Mouse (Mus musculus): ENCODE results near the gene Sh2d2a. TPM values are rescaled to one million over a fixed set of nuclear protein-coding genes. Genes with fewer than 3 reads are reported as not detected.
"Not testable (repeated sequence)": the region's sequence is repeated elsewhere in the genome, so short reads cannot be mapped to it uniquely, and the experiment has no call there.

Gene Sh2d2a
- total and polyA plus RNA-seq, 2 experiments from 2014 or later = not detected

GRCm38 (mm10) chr3:87893367-87893905 lies 46.9 kb downstream of the Sh2d2a start:
- no peaks in the 10 kb centered on the region for H3K27me3 ChIP-seq (ENCODE audit: insufficient read depth, low read length)
- no peak overlapping the region for H3K27ac ChIP-seq (ENCODE audit: low read depth, low read length)
- H3K4me2 ChIP-seq (ENCODE audit: low read depth) = no peak overlapping the region
- no peaks in the 10 kb centered on the region for H3K36me3 ChIP-seq (ENCODE audit: insufficient read depth)
- no peaks in the 10 kb centered on the region for H3K4me1 ChIP-seq (ENCODE audit: insufficient read depth)
- H3K4me3 ChIP-seq (ENCODE audit: low read depth, low read length) = no peak overlapping the region
- DNase-seq (no peak), ATAC-seq (no peak)
- WGBS = 74% methylated on average over 3 of the region's 3 CpGs
- no peaks in the 10 kb centered on the region for H3K9me3 ChIP-seq (ENCODE audit: low read length)
- H3K9ac ChIP-seq = no peak overlapping the region
- no peak for TF ChIP-seq CTCF (IDR thresholded peaks at IDR 0.05; ENCODE audit: low read depth)

DNA sequence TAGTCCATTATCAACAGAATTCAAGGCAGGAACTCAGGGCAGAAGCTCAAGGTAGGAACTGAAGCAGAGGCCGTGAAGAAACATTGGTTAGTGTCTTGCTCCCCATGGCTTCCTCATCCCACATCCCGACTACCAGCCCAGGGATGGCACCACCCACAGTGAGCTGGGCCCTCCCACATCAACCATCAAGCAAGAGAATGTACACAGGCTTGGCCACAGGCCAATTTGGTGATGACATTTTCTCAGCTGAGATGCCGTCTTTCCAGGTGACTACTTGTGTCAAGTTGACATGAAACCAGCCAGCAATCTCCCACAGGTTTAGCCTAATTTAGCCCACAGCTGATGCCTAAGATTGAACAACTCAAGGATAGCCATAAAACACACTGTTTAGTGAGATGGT lies 52.7 kb downstream of the Sh2d2a start:
- Histone ChIP-seq H3K9me3 (ENCODE audit: low read length) (no peaks in the 10 kb centered on the region), H3K27ac (ENCODE audit: low read depth, low read length) (no peak overlapping the region), H3K9ac (no peak overlapping the region), H3K4me3 (ENCODE audit: low read depth, low read length) (no peak overlapping the region), H3K27me3 (ENCODE audit: insufficient read depth, low read length) (no peaks in the 10 kb centered on the region), H3K36me3 (ENCODE audit: insufficient read depth) (no peaks in the 10 kb centered on the region), H3K4me1 (ENCODE audit: insufficient read depth) (no peaks in the 10 kb centered on the region), H3K4me2 (ENCODE audit: low read depth) (no peak overlapping the region)
- WGBS = 54% methylated on average over 3 of the region's 3 CpGs
- DNase-seq (no peak), ATAC-seq (no peak)
- TF ChIP-seq CTCF (IDR thresholded peaks at IDR 0.05; ENCODE audit: low read depth) = no peak

DNA sequence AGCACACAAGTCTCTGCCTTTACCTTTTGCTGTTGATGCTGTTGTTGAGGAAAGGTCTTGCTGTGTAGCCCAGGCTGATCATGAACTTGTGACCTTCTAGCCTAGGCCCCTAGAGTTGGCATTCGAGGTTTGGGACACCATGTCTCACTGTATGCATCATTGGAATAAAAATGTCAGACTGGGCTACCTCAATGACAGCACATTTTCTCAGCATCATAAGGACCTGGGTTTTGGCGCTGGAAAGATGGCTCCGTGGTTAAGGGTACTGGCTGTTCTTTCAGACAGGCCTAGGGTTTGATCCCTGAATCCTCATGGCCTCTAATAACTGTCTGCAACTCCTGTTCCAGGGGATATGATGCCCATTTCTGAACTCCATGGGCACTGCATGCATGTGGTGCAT lies 53.2 kb downstream of the Sh2d2a start:
- 73% methylated on average over 3 of the region's 3 CpGs for WGBS
- H3K27ac ChIP-seq (ENCODE audit: low read depth, low read length) = no peak overlapping the region
- no peak overlapping the region for H3K4me3 ChIP-seq (ENCODE audit: low read depth, low read length)
- no peak overlapping the region for H3K9ac ChIP-seq
- TF ChIP-seq CTCF (IDR thresholded peaks at IDR 0.05; ENCODE audit: low read depth) = no peak
- ATAC-seq (no peak), DNase-seq (no peak)
- no peak overlapping the region for H3K4me2 ChIP-seq (ENCODE audit: low read depth)
- H3K27me3 ChIP-seq (ENCODE audit: insufficient read depth, low read length) = no peaks in the 10 kb centered on the region
- no peaks in the 10 kb centered on the region for H3K36me3 ChIP-seq (ENCODE audit: insufficient read depth)
- H3K4me1 ChIP-seq (ENCODE audit: insufficient read depth) = no peaks in the 10 kb centered on the region
- H3K9me3 ChIP-seq (ENCODE audit: low read length) = no peaks in the 10 kb centered on the region

GRCm38 (mm10) chr3:87901036-87901624 lies 54.6 kb downstream of the Sh2d2a start:
- no peak for DNase-seq
- 85% methylated on average over 1 of the region's 1 CpGs for WGBS
- H3K9me3 ChIP-seq (ENCODE audit: low read length) = no peaks in the 10 kb centered on the region
- no peak for ATAC-seq
- no peak for TF ChIP-seq CTCF (IDR thresholded peaks at IDR 0.05; ENCODE audit: low read depth)
- no peak overlapping the region for H3K9ac ChIP-seq
- H3K27ac ChIP-seq (ENCODE audit: low read depth, low read length) = no peak overlapping the region
- H3K4me3 ChIP-seq (ENCODE audit: low read depth, low read length) = no peak overlapping the region
- no peaks in the 10 kb centered on the region for H3K4me1 ChIP-seq (ENCODE audit: insufficient read depth)
- H3K27me3 ChIP-seq (ENCODE audit: insufficient read depth, low read length) = no peaks in the 10 kb centered on the region
- no peaks in the 10 kb centered on the region for H3K36me3 ChIP-seq (ENCODE audit: insufficient read depth)
- H3K4me2 ChIP-seq (ENCODE audit: low read depth) = no peak overlapping the region

GRCm38 (mm10) chr3:87901959-87902358 lies 55.4 kb downstream of the Sh2d2a start:
- not testable (repeated sequence) for H3K9ac ChIP-seq; H3K9me3 ChIP-seq (ENCODE audit: low read length); H3K27me3 ChIP-seq (ENCODE audit: insufficient read depth, low read length); H3K4me3 ChIP-seq (ENCODE audit: low read depth, low read length); H3K36me3 ChIP-seq (ENCODE audit: insufficient read depth); H3K27ac ChIP-seq (ENCODE audit: low read depth, low read length); ATAC-seq; H3K4me2 ChIP-seq (ENCODE audit: low read depth); H3K4me1 ChIP-seq (ENCODE audit: insufficient read depth); DNase-seq
- WGBS = 88% methylated on average over 5 of the region's 6 CpGs

DNA sequence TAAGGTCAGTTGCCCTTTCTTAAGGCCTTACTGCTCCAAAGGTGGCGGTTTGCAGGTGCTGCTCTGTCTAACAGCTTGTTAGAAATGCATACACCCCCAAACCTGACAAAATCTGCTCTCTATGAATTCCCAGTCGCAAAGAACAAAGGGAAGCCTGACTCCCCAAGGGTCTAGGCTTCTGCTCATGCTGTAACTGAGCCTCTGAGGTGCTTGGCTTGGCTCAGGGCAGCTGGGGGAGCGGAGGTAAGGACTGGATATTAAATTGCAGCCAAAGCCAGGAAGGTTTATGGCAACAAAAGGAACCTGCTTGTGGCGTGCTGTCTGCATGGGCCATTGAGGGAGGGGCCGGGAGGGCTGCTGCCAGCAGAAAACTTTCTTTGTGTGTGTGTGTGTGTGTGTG lies 57.3 kb downstream of the Sh2d2a start:
- no peak overlapping the region for H3K27ac ChIP-seq (ENCODE audit: low read depth, low read length)
- no peak overlapping the region for H3K4me2 ChIP-seq (ENCODE audit: low read depth)
- no peaks in the 10 kb centered on the region for H3K9me3 ChIP-seq (ENCODE audit: low read length)
- H3K36me3 ChIP-seq (ENCODE audit: insufficient read depth) = no peaks in the 10 kb centered on the region
- WGBS = 48% methylated on average over 5 of the region's 5 CpGs
- no peak overlapping the region for H3K9ac ChIP-seq
- no peak overlapping the region for H3K4me3 ChIP-seq (ENCODE audit: low read depth, low read length)
- no peaks in the 10 kb centered on the region for H3K27me3 ChIP-seq (ENCODE audit: insufficient read depth, low read length)
- DNase-seq = no peak
- no peak for TF ChIP-seq CTCF (IDR thresholded peaks at IDR 0.05; ENCODE audit: low read depth)
- no peak for ATAC-seq
- peaks cover 14% of the 10 kb centered on the region for H3K4me1 ChIP-seq (ENCODE audit: insufficient read depth)

Other genes with a start within 250 kb of the Sh2d2a start
- 48.2 and 52.6 TPM in 2 replicates for gene Arhgef11, start 229.2 kb upstream of the Sh2d2a start, total RNA-seq (2014; rRNA removed)
- 6.9 and 10.7 TPM in 2 replicates for gene Arhgef11, start 229.2 kb upstream of the Sh2d2a start, polyA plus RNA-seq (2015; fragmentation: Nextera tagmentation; extraction: Ambion mirVana)
- 2.2 and 3.0 TPM in 2 replicates for gene Lrrc71, start 98.1 kb upstream of the Sh2d2a start, total RNA-seq (2014; rRNA removed)
- 0.77 and 1.6 TPM in 2 replicates for gene Lrrc71, start 98.1 kb upstream of the Sh2d2a start, polyA plus RNA-seq (2015; fragmentation: Nextera tagmentation; extraction: Ambion mirVana)
- gene Ntrk1, start 51.6 kb upstream of the Sh2d2a start, total RNA-seq (2014; rRNA removed) = 1.5 and 2.2 TPM in 2 replicates
- gene Ntrk1, start 51.6 kb upstream of the Sh2d2a start, polyA plus RNA-seq (2015; fragmentation: Nextera tagmentation; extraction: Ambion mirVana) = 1.7 and 2.9 TPM in 2 replicates
- 0.54 and 8.7 TPM in 2 replicates for gene Insrr, start 49.8 kb upstream of the Sh2d2a start, total RNA-seq (2014; rRNA removed)
- gene Insrr, start 49.8 kb upstream of the Sh2d2a start, polyA plus RNA-seq (2015; fragmentation: Nextera tagmentation; extraction: Ambion mirVana) = 0.23 TPM in 2 replicates
- 10.4 and 12.3 TPM in 2 replicates for gene Pear1, start 22.4 kb upstream of the Sh2d2a start, total RNA-seq (2014; rRNA removed)
- gene Pear1, start 22.4 kb upstream of the Sh2d2a start, polyA plus RNA-seq (2015; fragmentation: Nextera tagmentation; extraction: Ambion mirVana) = 4.3 and 4.9 TPM in 2 replicates
- gene Prcc, start 38.9 kb downstream of the Sh2d2a start, total RNA-seq (2014; rRNA removed) = 74.2 and 77.1 TPM in 2 replicates
- gene Prcc, start 38.9 kb downstream of the Sh2d2a start, polyA plus RNA-seq (2015; fragmentation: Nextera tagmentation; extraction: Ambion mirVana) = 20.6 and 23.0 TPM in 2 replicates
- 116 and 121 TPM in 2 replicates for gene Hdgf, start 59.6 kb downstream of the Sh2d2a start, total RNA-seq (2014; rRNA removed)
- 147 and 160 TPM in 2 replicates for gene Hdgf, start 59.6 kb downstream of the Sh2d2a start, polyA plus RNA-seq (2015; fragmentation: Nextera tagmentation; extraction: Ambion mirVana)
- gene Mrpl24, start 72.8 kb downstream of the Sh2d2a start, total RNA-seq (2014; rRNA removed) = 47.0 and 68.4 TPM in 2 replicates
- gene Mrpl24, start 72.8 kb downstream of the Sh2d2a start, polyA plus RNA-seq (2015; fragmentation: Nextera tagmentation; extraction: Ambion mirVana) = 43.4 and 45.7 TPM in 2 replicates
- gene Isg20l2, start 83.6 kb downstream of the Sh2d2a start, total RNA-seq (2014; rRNA removed) = 29.1 and 31.9 TPM in 2 replicates
- 16.1 and 19.3 TPM in 2 replicates for gene Isg20l2, start 83.6 kb downstream of the Sh2d2a start, polyA plus RNA-seq (2015; fragmentation: Nextera tagmentation; extraction: Ambion mirVana)
- 19.3 and 31.8 TPM in 2 replicates for gene Rrnad1, start 84.0 kb downstream of the Sh2d2a start, total RNA-seq (2014; rRNA removed)
- gene Rrnad1, start 84.0 kb downstream of the Sh2d2a start, polyA plus RNA-seq (2015; fragmentation: Nextera tagmentation; extraction: Ambion mirVana) = 10.9 and 15.6 TPM in 2 replicates
- gene Crabp2, start 101.9 kb downstream of the Sh2d2a start, total RNA-seq (2014; rRNA removed) = 16.8 and 17.4 TPM in 2 replicates
- gene Crabp2, start 101.9 kb downstream of the Sh2d2a start, polyA plus RNA-seq (2015; fragmentation: Nextera tagmentation; extraction: Ambion mirVana) = 24.7 and 28.1 TPM in 2 replicates
- 32.4 and 39.2 TPM in 2 replicates for gene Nes, start 124.3 kb downstream of the Sh2d2a start, total RNA-seq (2014; rRNA removed)
- gene Nes, start 124.3 kb downstream of the Sh2d2a start, polyA plus RNA-seq (2015; fragmentation: Nextera tagmentation; extraction: Ambion mirVana) = 14.5 and 17.9 TPM in 2 replicates
- 140 and 146 TPM in 2 replicates for gene Bcan, start 153.5 kb downstream of the Sh2d2a start, total RNA-seq (2014; rRNA removed)
- 99.1 and 133 TPM in 2 replicates for gene Bcan, start 153.5 kb downstream of the Sh2d2a start, polyA plus RNA-seq (2015; fragmentation: Nextera tagmentation; extraction: Ambion mirVana)
- 0.38 and 0.92 TPM in 2 replicates for gene Hapln2, start 180.8 kb downstream of the Sh2d2a start, total RNA-seq (2014; rRNA removed)
- 0.31 and 0.69 TPM in 2 replicates for gene Hapln2, start 180.8 kb downstream of the Sh2d2a start, polyA plus RNA-seq (2015; fragmentation: Nextera tagmentation; extraction: Ambion mirVana)
- 9.8 and 10.6 TPM in 2 replicates for gene Gpatch4, start 196.4 kb downstream of the Sh2d2a start, total RNA-seq (2014; rRNA removed)
- gene Gpatch4, start 196.4 kb downstream of the Sh2d2a start, polyA plus RNA-seq (2015; fragmentation: Nextera tagmentation; extraction: Ambion mirVana) = 34.6 and 35.5 TPM in 2 replicates
- gene Naxe, start 211.7 kb downstream of the Sh2d2a start, total RNA-seq (2014; rRNA removed) = 78.9 and 81.6 TPM in 2 replicates
- gene Naxe, start 211.7 kb downstream of the Sh2d2a start, polyA plus RNA-seq (2015; fragmentation: Nextera tagmentation; extraction: Ambion mirVana) = 161 and 170 TPM in 2 replicates
- 0.05 and 0.08 TPM in 2 replicates for gene Ttc24, start 231.5 kb downstream of the Sh2d2a start, total RNA-seq (2014; rRNA removed)
- not detected in 2 replicates for gene Ttc24, start 231.5 kb downstream of the Sh2d2a start, polyA plus RNA-seq (2015; fragmentation: Nextera tagmentation; extraction: Ambion mirVana)
- 3.1 and 6.8 TPM in 2 replicates for gene Iqgap3, start 235.2 kb downstream of the Sh2d2a start, total RNA-seq (2014; rRNA removed)
- gene Iqgap3, start 235.2 kb downstream of the Sh2d2a start, polyA plus RNA-seq (2015; fragmentation: Nextera tagmentation; extraction: Ambion mirVana) = 1.6 and 2.0 TPM in 2 replicates

All from forebrain, postnatal 0 days (tissue).